Mouse (Mus musculus) lung, postnatal 4 days (tissue): ENCODE data around the gene Dnal4.

Source experiments
- DNase-seq, 2 experiments: peaks; one replicate each; pipeline ENCODE4 v3.0.0; 2021

Gene Dnal4

DNA sequence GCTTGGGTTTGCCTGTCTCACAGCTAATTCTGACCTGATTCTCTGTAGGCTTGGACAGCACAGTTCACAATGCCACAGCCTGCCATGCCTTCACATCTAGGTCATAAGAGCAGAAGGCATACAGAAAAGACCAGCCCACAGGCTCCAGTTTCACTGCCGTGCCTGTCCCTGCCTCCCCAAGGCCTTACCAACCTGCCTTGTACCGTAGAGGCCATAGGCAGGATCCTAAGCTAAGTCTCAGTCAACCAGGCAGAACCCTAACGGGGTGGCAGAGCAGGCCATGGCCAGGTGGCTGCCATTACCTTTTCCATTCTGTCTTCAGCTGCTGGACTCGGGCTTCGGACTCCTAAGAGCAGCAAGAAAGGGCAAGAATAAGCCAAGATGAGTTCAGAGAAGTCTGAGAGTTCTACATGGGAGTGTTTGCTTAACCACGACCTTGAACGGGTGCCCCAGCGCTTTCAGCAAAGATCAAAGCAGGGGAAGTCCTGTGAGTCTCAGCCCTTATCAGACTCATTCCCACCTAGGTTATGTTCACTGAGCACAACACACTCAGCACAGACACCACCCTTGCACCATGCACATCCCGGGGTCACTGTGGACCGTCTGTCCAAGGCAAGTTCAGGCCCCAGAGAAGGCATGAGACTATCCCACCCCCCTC lies 48.8 kb downstream of the Dnal4 start:
- DNase-seq: no peak

DNA sequence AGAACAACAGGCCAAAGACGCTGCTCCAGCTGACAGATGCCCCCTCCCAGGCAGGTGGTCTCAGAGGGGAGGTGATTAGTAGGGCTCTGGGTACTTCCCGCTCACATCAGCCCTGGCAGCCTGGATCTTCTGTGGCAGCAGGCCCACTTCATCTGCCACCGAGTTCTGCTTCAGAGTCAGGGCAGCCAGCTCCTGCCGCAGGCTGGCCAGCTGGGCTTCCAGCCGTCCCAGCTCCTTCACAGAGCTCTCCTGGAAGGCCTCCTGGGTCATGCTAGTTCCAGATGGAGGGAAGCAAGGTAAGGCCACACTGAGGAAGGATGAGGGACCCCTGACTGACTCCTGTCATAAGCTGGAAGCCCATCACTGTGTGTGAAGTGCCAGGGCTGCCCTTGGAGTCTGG lies 49.3 kb downstream of the Dnal4 start:
- DNase-seq: no peak

DNA sequence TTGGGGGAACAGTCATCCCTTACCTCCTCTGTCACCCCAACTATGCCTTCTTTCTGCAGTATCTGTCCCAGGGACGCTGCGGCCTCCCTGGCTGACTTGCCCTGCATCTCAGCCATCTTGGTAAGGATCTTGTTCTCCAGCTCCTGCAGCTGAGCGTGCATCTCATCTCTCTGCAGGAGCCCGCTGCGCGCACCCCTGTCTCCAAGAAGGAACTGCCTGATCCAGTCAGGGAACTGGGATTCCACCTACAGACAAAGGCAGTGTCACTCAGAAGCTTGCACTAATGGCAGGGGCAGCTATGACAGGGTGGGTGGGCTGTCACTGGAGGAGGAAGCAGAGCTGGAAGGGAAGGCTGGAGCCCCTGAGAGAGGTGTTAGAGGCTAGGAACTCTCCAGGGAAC lies 49.8 kb downstream of the Dnal4 start:
- DNase-seq: no peak

DNA sequence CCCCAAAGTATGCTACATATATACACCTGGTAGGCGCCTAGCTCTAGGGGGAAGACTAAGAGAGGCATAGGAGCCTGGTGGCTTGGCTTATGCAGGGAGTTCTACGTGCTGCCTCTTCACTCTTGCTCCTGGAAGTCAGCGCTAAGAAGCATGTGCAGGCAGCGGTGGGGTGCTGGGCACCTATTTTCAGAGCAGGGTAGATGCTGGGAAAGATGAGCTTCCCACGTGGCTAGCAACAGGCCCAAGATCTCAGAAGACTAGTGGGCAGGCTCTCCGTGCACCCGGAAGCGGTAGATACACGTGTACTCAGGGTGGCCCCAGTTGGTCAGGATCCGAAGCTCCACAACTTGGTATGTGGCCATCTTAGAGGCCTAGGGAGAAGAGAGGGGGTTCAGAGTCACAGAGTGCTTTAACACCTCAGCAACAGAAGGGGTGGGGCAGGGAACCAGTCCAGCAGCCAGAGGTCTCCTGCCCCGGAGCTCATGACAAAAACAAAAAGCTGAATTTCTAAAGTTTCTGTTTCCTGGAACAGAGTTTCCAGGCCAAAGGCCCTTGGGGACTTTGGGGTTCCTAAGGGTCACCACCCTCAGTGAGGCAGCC lies 52.4 kb downstream of the Dnal4 start:
- DNase-seq: no peak

DNA sequence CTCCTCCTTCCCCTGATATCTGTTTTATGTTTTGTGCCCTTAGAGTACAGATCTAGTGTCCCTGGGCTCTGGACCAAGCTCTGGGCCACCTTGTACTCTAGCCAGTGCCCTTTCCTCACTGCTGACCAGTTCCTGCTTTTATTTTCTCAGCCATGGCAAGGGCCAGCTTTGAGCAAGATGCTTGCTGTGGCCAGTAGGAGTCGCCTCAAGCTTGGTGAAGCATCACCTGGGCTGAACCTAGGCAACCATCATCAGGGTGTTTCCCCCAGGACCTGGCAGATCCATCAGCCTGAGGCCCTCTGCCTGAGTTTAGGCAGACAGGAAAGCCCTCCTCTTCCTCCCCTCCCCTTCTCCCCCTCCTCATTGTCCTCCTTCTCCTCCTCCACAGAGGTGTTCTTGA lies 54.2 kb downstream of the Dnal4 start:
- DNase-seq: peak in 1 of 2 experiments; percentile 59

DNA sequence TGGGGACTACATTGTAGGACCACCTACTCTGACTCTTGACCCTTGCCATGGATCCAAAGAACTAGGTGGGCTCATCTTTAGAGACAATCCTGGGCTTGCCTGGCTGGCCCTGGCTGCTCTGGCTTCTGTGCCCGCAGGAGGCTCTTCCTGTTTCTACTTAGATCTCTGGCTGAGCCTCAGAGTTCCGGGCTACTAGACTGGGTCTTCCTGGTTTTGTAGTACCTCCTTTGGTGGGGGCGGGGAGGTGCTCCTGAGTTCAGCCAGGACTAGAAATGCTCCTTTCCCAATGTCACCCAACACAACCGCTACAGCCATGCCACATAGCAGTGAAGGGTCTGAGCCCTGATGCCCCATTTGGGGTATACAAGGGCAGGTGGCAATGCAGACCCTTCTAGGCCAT lies 56.9 kb downstream of the Dnal4 start:
- DNase-seq: no peak

DNA sequence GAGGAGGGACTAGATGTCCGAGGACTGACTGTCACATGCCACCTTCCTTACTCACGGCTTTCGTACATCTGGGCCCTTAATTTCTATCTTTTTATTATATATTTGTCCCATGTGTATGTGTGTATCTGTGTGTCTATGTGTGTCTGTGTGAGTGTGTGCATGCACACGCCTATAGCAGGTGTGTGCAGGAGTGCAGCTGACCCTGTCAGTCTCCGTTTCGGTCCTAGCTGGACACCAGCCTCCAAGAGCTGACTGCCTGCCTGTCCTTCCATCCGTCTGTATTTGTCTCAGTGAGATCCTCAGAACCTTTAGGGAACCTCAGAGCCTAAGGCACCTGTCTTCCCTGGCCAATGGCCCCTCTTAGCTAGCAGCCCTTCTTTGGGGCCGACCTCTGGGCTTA lies 57.4 kb downstream of the Dnal4 start:
- no peak for DNase-seq

DNA sequence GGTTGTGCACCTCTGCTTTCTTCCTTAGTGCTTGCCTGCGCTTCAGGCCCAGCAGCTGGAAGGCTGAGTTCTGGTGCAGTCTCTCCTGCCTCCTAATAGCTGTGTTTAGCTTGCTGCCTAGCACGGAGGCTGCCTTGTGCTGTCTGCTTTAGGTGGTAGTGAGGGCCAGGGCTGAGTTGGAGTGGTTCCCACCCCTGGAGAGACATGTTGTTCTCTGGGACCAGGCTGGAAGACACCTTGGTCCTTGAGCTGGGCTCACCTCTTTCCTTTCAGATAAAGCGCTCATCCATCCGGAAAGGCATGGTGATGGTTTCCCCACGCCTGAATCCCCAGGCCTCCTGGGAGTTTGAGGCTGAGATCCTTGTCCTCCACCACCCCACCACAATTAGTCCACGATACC lies 60.9 kb downstream of the Dnal4 start:
- DNase-seq: no peak

DNA sequence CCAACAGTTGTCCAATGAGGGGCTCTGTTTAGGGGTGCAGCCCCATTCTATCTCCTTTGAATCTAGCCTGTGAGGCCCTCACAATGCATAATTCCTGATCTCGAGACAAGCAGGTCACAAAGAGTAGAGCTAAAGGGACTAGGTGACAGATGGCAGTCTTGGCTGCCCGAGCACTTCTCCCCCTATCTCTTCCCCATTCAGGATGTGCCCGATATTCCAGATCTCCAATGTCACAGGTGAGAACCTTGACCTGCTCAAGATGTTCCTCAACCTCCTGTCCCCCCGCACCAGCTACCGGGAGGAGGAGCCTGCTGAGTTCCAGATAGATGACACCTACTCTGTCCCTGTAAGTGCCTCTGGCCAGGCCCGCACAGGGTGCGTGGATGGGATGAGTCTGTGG lies 62.0 kb downstream of the Dnal4 start:
- no peak for DNase-seq
